18 mouse cellular contexts compared by ENCODE assay signal in genomic region chr12:112769031-112769430, GRCm38 (mm10). TPM values are rescaled to one million over a fixed set of nuclear protein-coding genes. Genes with fewer than 3 reads are reported as not detected.
A peak's percentile ranks its signal among the peaks of the same experiment; 100 is the strongest.
DNase-seq lines count a peak whose midpoint lies in the region; ATAC-seq lines count a peak whose summit lies in the region.
"Had no signal": no experiment of that assay in that cellular context is flagged by ENCODE, and none has a peak within 500 bp of the region (broad histone marks: within the 10 kb centered on the region; RNA-seq: fewer than 3 reads in every experiment).

No protein-coding gene starts in this region.

- ATAC-seq in heart, embryonic 13.5 days (ENCODE audit: extremely low read depth, insufficient number of reproducible peaks, low FRiP score, low TSS enrichment): no peak
- ATAC-seq: Patski had no signal

- WGBS in heart, embryonic 13.5 days: 66% methylated on average over 6 of the region's 6 CpGs

- H3K36me3 ChIP-seq in heart, embryonic 13.5 days: no peaks in the 10 kb centered on the region
- H3K36me3 ChIP-seq: forebrain, embryonic 12.5 days; hindbrain, embryonic 12.5 days; kidney, embryonic 15.5 days; limb, embryonic 13.5 days; midbrain, embryonic 10.5 days had no signal

- H3K4me3 ChIP-seq in heart, embryonic 13.5 days: no peak overlapping the region
- H3K4me3 ChIP-seq: forebrain, embryonic 12.5 days; hindbrain, embryonic 12.5 days; kidney, embryonic 15.5 days; limb, embryonic 13.5 days; midbrain, embryonic 10.5 days had no signal

- no peak overlapping the region for H3K27ac ChIP-seq in heart, embryonic 13.5 days (replicated peaks)
- H3K27ac ChIP-seq: forebrain, embryonic 12.5 days; hindbrain, embryonic 12.5 days; kidney, embryonic 15.5 days; limb, embryonic 13.5 days; midbrain, embryonic 10.5 days; stomach, postnatal 0 days had no signal

- no peak overlapping the region for H3K9ac ChIP-seq in heart, embryonic 13.5 days
- H3K9ac ChIP-seq: forebrain, embryonic 12.5 days; hindbrain, embryonic 12.5 days; kidney, embryonic 15.5 days; limb, embryonic 13.5 days had no signal

- peaks cover 10% of the 10 kb centered on the region; the same call in 1 of the 2 replicates for H3K27me3 ChIP-seq in heart, embryonic 13.5 days (replicated peaks)
- H3K27me3 ChIP-seq: forebrain, embryonic 12.5 days; hindbrain, embryonic 12.5 days; kidney, embryonic 15.5 days; limb, embryonic 13.5 days; Patski had no signal

- peak overlapping the region; percentile 14; the same call in 1 of the 2 replicates for H3K4me2 ChIP-seq in heart, embryonic 13.5 days
- H3K4me2 ChIP-seq: forebrain, embryonic 12.5 days; hindbrain, embryonic 12.5 days; kidney, embryonic 15.5 days; limb, embryonic 13.5 days had no signal

- H3K4me1 ChIP-seq in heart, embryonic 13.5 days: peaks cover 21% of the 10 kb centered on the region
- H3K4me1 ChIP-seq: forebrain, embryonic 12.5 days; hindbrain, embryonic 12.5 days; kidney, embryonic 15.5 days had no signal

- H3K9me3 ChIP-seq in heart, embryonic 13.5 days: no peaks in the 10 kb centered on the region
- H3K9me3 ChIP-seq: forebrain, embryonic 12.5 days; hindbrain, embryonic 12.5 days; kidney, embryonic 15.5 days; limb, embryonic 13.5 days; midbrain, embryonic 10.5 days had no signal

- DNase-seq in heart, adult 18-20 months: no peak
- DNase-seq in spleen, postnatal 4 days (ENCODE audit: low spot score in 2 of 2): peak; percentile 12 to 47
- no peak for DNase-seq in spleen, adult 12 weeks (ENCODE audit: low spot score)
- peak; percentile 67 for DNase-seq in NIH3T3 (ENCODE audit: low read depth)
- peak; percentile 17 for DNase-seq in retina, postnatal 7 days (ENCODE audit: low read depth, low spot score)
- DNase-seq in gastrocnemius, adult 18-20 months (ENCODE audit: low spot score): no peak
- DNase-seq: adrenal gland, postnatal 25 days; cerebellum, adult 11 months; gastrocnemius, postnatal 36 days; right cerebral cortex, postnatal 4 days had no signal

RNA-seq across cellular contexts. Expression of gene Pld4, which starts 8.6 kb away (rescaled TPM):
- polyA plus RNA-seq in heart, embryonic 13.5 days (2015; fragmentation: Nextera tagmentation; extraction: Ambion mirVana): 5.5 and 7.0 TPM in 2 replicates
- 1 to 10 TPM; 6.0 to 7.8 TPM for total RNA-seq in heart, adult 18-20 months (2021)
- total RNA-seq in gastrocnemius, adult 18-20 months (2021): 1 to 10 TPM; 1.3 to 3.4 TPM

RNA-seq across cellular contexts. Expression of gene Ahnak2, which starts 33.4 kb away (rescaled TPM):
- 1.1 and 1.2 TPM in 2 replicates for polyA plus RNA-seq in heart, embryonic 13.5 days (2015; fragmentation: Nextera tagmentation; extraction: Ambion mirVana)
- total RNA-seq in heart, adult 18-20 months (2021): 10 to 100 TPM; 15.3 to 16.6 TPM
- 1 to 10 TPM; 7.2 to 7.8 TPM for total RNA-seq in gastrocnemius, adult 18-20 months (2021)

RNA-seq across cellular contexts. Expression of gene Clba1, which starts 39.7 kb away (rescaled TPM):
- polyA plus RNA-seq in heart, embryonic 13.5 days (2015; fragmentation: Nextera tagmentation; extraction: Ambion mirVana): 7.6 and 8.0 TPM in 2 replicates
- 1 to 10 TPM; 2.0 to 2.2 TPM for total RNA-seq in heart, adult 18-20 months (2021)
- under 1 TPM; 0.34 to 0.57 TPM for total RNA-seq in gastrocnemius, adult 18-20 months (2021)

RNA-seq across cellular contexts. Expression of gene Cep170b, which starts 48.8 kb away (rescaled TPM):
- 4.0 and 4.3 TPM in 2 replicates for polyA plus RNA-seq in heart, embryonic 13.5 days (2015; fragmentation: Nextera tagmentation; extraction: Ambion mirVana)
- 10 to 100 TPM; 10.1 to 11.1 TPM for total RNA-seq in heart, adult 18-20 months (2021)
- 10 to 100 TPM in 1 of 2 experiments, 1 to 10 TPM in 1; 9.0 to 12.8 TPM for total RNA-seq in gastrocnemius, adult 18-20 months (2021)

Comparison
In these comparisons a context has a peak if more than half of its experiments do, and no peak if none do; other contexts are left out.
1. DNase-seq: peak in spleen, postnatal 4 days (2 of 2), NIH3T3 (single experiment) and retina, postnatal 7 days (single experiment); none in heart, adult 18-20 months (0 of 2), spleen, adult 12 weeks (single experiment) and gastrocnemius, adult 18-20 months (single experiment).